Mouse (Mus musculus) G1E (cell line): ENCODE data around the gene Mctp1. TPM values are rescaled to one million over a fixed set of nuclear protein-coding genes. Genes with fewer than 3 reads are reported as not detected.
"Not testable (repeated sequence)": the region's sequence is repeated elsewhere in the genome, so short reads cannot be mapped to it uniquely, and the experiment has no call there.

Source experiments
- ATAC-seq: 2 replicates; pipeline ENCODE4 v1.8.0; 2016; ENCODE audit warnings: mild to moderate bottlenecking; ENCODE audit not compliant: insufficient number of reproducible peaks, poor library complexity, low FRiP score, severe bottlenecking; ENCODE audit errors: extremely low read depth
- DNase-seq: peaks from one replicate; pipeline ENCODE4 v3.0.0; 2012; ENCODE audit warnings: low spot score
- H3K27me3 ChIP-seq: 2 replicates; pipeline ENCODE4 v1.6.1; 2012; ENCODE audit warnings: mild to moderate bottlenecking, low read length, inconsistent platforms; ENCODE audit not compliant: insufficient read depth
- H3K36me3 ChIP-seq: replicated peaks from 2 replicates; pipeline ENCODE3; 2012; ENCODE audit warnings: mild to moderate bottlenecking, inconsistent platforms
- H3K4me1 ChIP-seq: 2 replicates; pipeline ENCODE4 v1.6.1; 2012; ENCODE audit warnings: low read depth, low read length, inconsistent platforms, mixed read lengths; ENCODE audit not compliant: insufficient read depth
- H3K4me3 ChIP-seq: 2 replicates; pipeline ENCODE4 v1.5.1; 2012; ENCODE audit warnings: low read depth, mild to moderate bottlenecking, inconsistent platforms, low read length, moderate library complexity, mixed read lengths
- H3K9me3 ChIP-seq: replicated peaks from 2 replicates; pipeline ENCODE4 v1.6.1; 2012; ENCODE audit warnings: inconsistent platforms
- CTCF ChIP-seq: IDR thresholded peaks from 2 replicates; pipeline ENCODE4 v1.5.1; 2012; ENCODE audit warnings: low read depth, low read length, inconsistent platforms, mixed read lengths
- GATA1 ChIP-seq: IDR thresholded peaks from 2 replicates; pipeline ENCODE4 v1.6.1; 2012; ENCODE audit warnings: borderline replicate concordance, low read length, inconsistent platforms, mixed read lengths
- GATA2 ChIP-seq: IDR thresholded peaks from 2 replicates; pipeline ENCODE4 v1.6.1; 2012; ENCODE audit warnings: low read depth, low read length, inconsistent platforms, borderline replicate concordance
- POLR2AphosphoS5 ChIP-seq: IDR thresholded peaks from 2 replicates; pipeline ENCODE4 v1.6.1; 2012; ENCODE audit warnings: low read depth, low read length, inconsistent platforms; ENCODE audit not compliant: insufficient replicate concordance
- TAL1 ChIP-seq: conservative IDR thresholded peaks from 2 replicates; pipeline ENCODE4 v1.6.1; 2012; ENCODE audit warnings: low read depth, low read length, inconsistent platforms, mixed read lengths
- polyA plus RNA-seq: library from polyadenylated mRNA; stranded (reverse); fragments of >175 nt; gene quantifications from 2 replicates; pipeline ENCODE4 v1.2.3, GENCODE M21; 2012
- total RNA-seq, 2 experiments: library from RNA; stranded (forward) in 1 of 2; stranded (reverse) in 1 of 2; fragments of 200-1000 nt in 1 of 2; fragments of >200 nt in 1 of 2; fragmentation: Nextera tagmentation in 1 of 2; gene quantifications; 2 replicates each; pipeline ENCODE4 v1.2.3; 2014 to 2017

Gene Mctp1
- total and polyA plus RNA-seq, 3 experiments = 1.4 to 16.7 (median 15.6) TPM

- DNase-seq (no peak), ATAC-seq (no peak)
- no peak for TF ChIP-seq GATA1
- no peak for TF ChIP-seq CTCF
- no peak for TF ChIP-seq TAL1
- TF ChIP-seq POLR2AphosphoS5 = no peak
- TF ChIP-seq GATA2 = no peak
- no peaks in the 10 kb centered on the region for H3K36me3 ChIP-seq
- H3K4me3 ChIP-seq = no peak overlapping the region
- H3K4me1 ChIP-seq = peaks cover 3% of the 10 kb centered on the region; the same call in 1 of the 2 replicates
- H3K27me3 ChIP-seq = peaks cover 5% of the 10 kb centered on the region; the same call in 1 of the 2 replicates
- no peaks in the 10 kb centered on the region for H3K9me3 ChIP-seq
Measured at GRCm38 (mm10) chr13:76438765-76439164, 54.4 kb downstream of the Mctp1 start.

DNA sequence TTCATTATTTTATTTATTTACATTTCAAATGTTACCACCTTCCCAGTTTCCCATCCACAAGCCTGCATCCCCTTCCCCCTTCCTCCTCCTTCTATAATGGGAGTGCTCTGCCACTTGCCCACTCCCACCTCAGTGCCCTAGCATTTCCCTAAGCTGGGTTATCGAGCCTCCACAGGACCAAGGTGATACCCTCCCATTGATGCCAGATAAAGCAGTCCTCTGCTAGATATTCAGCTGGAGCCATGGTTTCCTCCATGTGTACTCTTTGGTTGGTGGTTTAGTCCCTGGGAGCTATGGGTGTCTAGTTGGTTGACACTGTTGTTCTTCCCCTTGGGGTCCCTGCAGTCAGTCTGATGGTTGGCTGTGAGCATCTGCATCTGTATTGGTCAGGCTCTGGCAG is 61.7 kb downstream of the Mctp1 start:
- Histone ChIP-seq H3K4me3 (no peak overlapping the region), H3K36me3 (no peaks in the 10 kb centered on the region), H3K4me1 (peaks cover 10% of the 10 kb centered on the region; the same call in 1 of the 2 replicates), H3K27me3 (peaks cover 10% of the 10 kb centered on the region), H3K9me3 (no peaks in the 10 kb centered on the region)
- TF ChIP-seq TAL1 (no peak), POLR2AphosphoS5 (no peak), GATA1 (no peak), GATA2 (no peak), CTCF (no peak)
- ATAC-seq = no peak
- DNase-seq = no peak

GRCm38 (mm10) chr13:76447528-76447927 is 63.2 kb downstream of the Mctp1 start:
- 0 out of 2 replicates have a peak, but pooled peaks have one; percentile 15 for ATAC-seq
- peaks cover 8% of the 10 kb centered on the region for H3K27me3 ChIP-seq
- no peak overlapping the region for H3K4me3 ChIP-seq
- no peak for DNase-seq
- no peaks in the 10 kb centered on the region for H3K36me3 ChIP-seq
- peaks cover 10% of the 10 kb centered on the region; the same call in 1 of the 2 replicates for H3K4me1 ChIP-seq
- no peak for TF ChIP-seq GATA2
- no peak for TF ChIP-seq TAL1
- no peak for TF ChIP-seq CTCF
- TF ChIP-seq GATA1 = no peak
- H3K9me3 ChIP-seq = no peaks in the 10 kb centered on the region

DNA sequence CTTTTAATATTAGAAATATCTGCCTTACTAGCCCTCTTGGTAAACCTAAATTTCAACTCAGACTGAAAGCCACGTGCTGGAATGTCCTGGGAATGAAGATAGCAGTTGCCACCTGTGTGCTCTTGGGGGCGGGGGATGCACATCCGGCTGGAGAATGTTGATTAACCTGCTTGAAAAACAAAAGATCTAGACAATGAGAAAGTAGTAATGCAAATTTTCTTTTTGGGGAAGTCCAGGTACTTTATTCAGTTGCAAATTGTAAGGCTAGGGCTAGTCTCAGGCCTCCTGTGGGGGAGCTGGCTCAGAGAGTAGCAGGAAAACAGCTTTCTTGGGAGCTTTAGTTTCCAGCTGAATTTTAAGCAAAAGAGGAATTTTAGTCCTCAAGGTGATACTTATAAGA is 67.2 kb downstream of the Mctp1 start:
- not testable (repeated sequence) for H3K4me3 ChIP-seq, H3K9me3 ChIP-seq, H3K36me3 ChIP-seq, H3K4me1 ChIP-seq, ATAC-seq, H3K27me3 ChIP-seq, DNase-seq

DNA sequence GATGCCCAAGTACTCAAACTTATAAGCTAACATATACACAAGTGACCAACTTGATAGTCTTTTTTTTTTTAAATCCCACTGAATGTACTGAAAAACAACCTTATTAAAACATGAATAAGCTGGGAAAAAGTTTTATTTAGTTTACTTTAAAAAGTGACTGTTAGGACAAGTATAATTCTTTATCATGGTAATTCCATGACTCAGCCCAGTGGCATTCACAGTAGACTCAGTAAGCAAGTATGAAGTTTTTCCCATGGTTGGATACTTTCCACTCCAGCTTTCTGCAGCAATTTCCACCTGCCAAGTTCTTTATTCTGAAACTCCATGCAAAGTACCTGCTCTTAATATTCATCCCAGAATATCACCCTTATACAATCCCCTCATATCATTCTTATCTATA is 97.3 kb downstream of the Mctp1 start:
- no peak overlapping the region for H3K4me3 ChIP-seq
- H3K36me3 ChIP-seq = no peaks in the 10 kb centered on the region
- H3K4me1 ChIP-seq = no peaks in the 10 kb centered on the region
- no peak for ATAC-seq
- no peak for DNase-seq
- H3K9me3 ChIP-seq = no peaks in the 10 kb centered on the region
- no peaks in the 10 kb centered on the region for H3K27me3 ChIP-seq
- no peak for TF ChIP-seq TAL1
- TF ChIP-seq GATA1 = no peak
- no peak for TF ChIP-seq POLR2AphosphoS5
- TF ChIP-seq CTCF = no peak
- TF ChIP-seq GATA2 = no peak

- no peak for ATAC-seq
- Histone ChIP-seq H3K9me3 (no peaks in the 10 kb centered on the region), H3K36me3 (no peaks in the 10 kb centered on the region), H3K27me3 (no peaks in the 10 kb centered on the region), H3K4me1 (no peaks in the 10 kb centered on the region), H3K4me3 (no peak overlapping the region)
- DNase-seq = no peak
- no peak for TF ChIP-seq CTCF
- TF ChIP-seq TAL1 = no peak
- TF ChIP-seq GATA1 = no peak
- TF ChIP-seq POLR2AphosphoS5 = no peak
- TF ChIP-seq GATA2 = no peak
Measured at GRCm38 (mm10) chr13:76482998-76483397, 98.7 kb downstream of the Mctp1 start.

DNA sequence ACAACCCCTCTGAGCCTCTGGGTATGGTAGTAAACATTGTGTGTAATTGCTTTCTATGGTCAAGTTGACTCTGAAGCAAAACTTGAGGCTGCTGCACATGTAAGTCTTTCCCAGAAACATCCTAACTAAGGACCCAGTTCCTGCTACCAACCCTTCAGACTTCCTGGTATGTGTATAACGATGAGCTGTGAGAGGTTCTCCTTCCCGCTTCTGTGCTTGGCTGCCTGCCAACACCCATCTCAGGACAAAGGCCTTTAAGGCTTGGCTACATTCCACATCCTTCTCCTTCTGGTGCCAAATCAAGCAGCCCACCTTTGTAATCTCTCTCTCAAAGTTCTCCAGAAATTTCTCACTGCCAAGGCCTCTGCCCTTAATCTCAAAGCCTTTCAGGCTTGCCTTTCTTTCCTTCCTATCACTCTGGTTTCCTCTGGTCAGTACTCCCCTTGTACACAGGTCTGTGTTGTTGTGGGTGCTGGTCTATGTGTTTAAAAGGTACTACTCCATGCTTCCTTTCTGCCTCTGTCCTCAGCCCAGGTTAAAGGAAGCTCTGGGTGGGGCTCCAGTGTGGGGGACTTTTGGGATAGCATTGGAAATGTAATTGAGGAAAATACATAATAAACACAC is 99.9 kb downstream of the Mctp1 start:
- DNase-seq (no peak), ATAC-seq (no peak)
- Histone ChIP-seq H3K4me3 (no peak overlapping the region), H3K36me3 (no peaks in the 10 kb centered on the region), H3K4me1 (no peaks in the 10 kb centered on the region), H3K27me3 (no peaks in the 10 kb centered on the region), H3K9me3 (no peaks in the 10 kb centered on the region)
- TF ChIP-seq TAL1 = no peak
- no peak for TF ChIP-seq GATA2
- no peak for TF ChIP-seq CTCF
- TF ChIP-seq GATA1 = no peak
- no peak for TF ChIP-seq POLR2AphosphoS5
